Mouse (Mus musculus): ENCODE measurements at regions not wholly inside any gene's neighbourhood (a gene's known extent, or its start where the extent isn't known, plus 50 kb on each side); places are given as distances from the start of the nearest gene placed in this dataset.
"Not testable (repeated sequence)": the region's sequence is repeated elsewhere in the genome, so short reads cannot be mapped to it uniquely, and the experiment has no call there.

DNA sequence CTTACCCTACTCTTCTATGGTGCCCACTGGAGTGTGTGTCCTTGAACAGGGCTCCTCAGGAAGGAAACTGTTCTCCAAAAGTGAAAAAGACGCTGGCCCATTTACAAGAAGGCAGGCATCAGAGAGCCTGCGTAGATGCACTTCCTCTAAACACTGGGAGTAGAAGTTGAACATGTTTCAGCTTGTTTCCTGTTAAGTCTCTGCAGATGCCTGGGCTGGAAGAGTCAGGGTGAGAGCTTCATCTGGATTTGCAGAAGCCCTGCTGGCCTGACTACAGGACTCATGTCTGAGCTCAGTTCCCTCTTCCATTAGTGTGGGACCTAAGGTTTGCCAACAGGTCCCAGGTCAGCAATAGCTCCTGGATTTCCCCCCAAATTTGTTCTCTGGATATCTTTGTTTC, 54.7 kb upstream of the Nlrp1b start:
- Histone ChIP-seq H3K36me3 (ENCODE audit: control insufficient read depth, insufficient read depth) (no peaks in the 10 kb centered on the region), H3K9ac (replicated peaks; ENCODE audit: low read depth, low read length) (no peak overlapping the region), H3K27ac (ENCODE audit: low read length) (no peak overlapping the region), H3K9me3 (ENCODE audit: control insufficient read depth, low read length) (no peaks in the 10 kb centered on the region), H3K4me3 (replicated peaks; ENCODE audit: low read length) (no peak overlapping the region), H3K4me2 (ENCODE audit: low read length) (no peak overlapping the region), H3K4me1 (replicated peaks; ENCODE audit: control insufficient read depth, insufficient read depth, low read length) (no peaks in the 10 kb centered on the region), H3K27me3 (replicated peaks; ENCODE audit: control insufficient read depth, insufficient read depth, low read length) (no peaks in the 10 kb centered on the region)
- 85% methylated on average over 2 of the region's 2 CpGs for WGBS
- ATAC-seq: no peak

DNA sequence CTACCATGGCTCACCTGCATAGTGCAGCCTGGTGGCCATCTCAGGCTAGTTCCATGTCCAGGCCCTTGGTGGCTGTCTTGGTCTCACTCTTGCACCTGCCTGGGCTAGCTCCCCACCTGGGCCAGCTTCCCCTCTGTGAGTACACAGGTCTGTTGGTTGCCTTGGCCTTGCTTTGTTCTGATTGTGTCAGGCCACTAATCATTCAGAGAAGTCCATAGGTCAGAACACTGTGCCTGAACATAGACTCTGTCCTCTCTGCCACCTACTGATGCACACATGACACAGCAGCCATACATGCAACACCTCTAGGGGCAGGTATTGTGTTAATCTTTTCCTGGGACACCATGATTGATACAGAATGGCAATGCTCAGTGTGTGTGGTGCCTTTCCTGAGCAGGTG, 57.7 kb upstream of the Nlrp1b start:
- ATAC-seq; H3K9me3 ChIP-seq (ENCODE audit: control insufficient read depth, low read length); H3K36me3 ChIP-seq (ENCODE audit: control insufficient read depth, insufficient read depth); H3K4me3 ChIP-seq (replicated peaks; ENCODE audit: low read length); H3K27ac ChIP-seq (ENCODE audit: low read length); H3K27me3 ChIP-seq (replicated peaks; ENCODE audit: control insufficient read depth, insufficient read depth, low read length); H3K4me1 ChIP-seq (replicated peaks; ENCODE audit: control insufficient read depth, insufficient read depth, low read length); H3K9ac ChIP-seq (replicated peaks; ENCODE audit: low read depth, low read length); H3K4me2 ChIP-seq (ENCODE audit: low read length): not testable (repeated sequence)

DNA sequence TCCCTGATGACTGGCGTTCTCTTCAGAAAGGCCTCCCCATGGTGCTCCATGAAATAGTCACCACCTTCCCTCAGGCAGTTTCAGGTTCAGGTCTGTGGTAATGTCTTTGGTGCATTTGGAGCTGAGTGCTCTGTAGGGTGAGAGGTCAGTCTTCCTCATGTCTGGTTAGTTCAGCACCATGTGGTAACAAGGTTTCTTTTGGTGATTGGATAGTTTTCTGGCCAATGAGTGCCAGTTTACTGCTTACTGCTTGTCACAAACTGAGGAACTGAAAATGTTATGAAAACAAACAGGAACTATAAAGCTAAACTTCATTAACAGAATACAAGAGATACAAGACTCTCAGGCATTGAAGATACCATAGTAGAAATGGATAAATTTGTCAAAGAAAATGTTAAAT, 59.0 kb upstream of the Nlrp1b start:
- H3K4me1 ChIP-seq (replicated peaks; ENCODE audit: control insufficient read depth, insufficient read depth, low read length): no peaks in the 10 kb centered on the region
- H3K4me2 ChIP-seq (ENCODE audit: low read length): no peak overlapping the region
- 91% methylated on average over 1 of the region's 1 CpGs for WGBS
- no peak overlapping the region for H3K4me3 ChIP-seq (replicated peaks; ENCODE audit: low read length)
- no peaks in the 10 kb centered on the region for H3K27me3 ChIP-seq (replicated peaks; ENCODE audit: control insufficient read depth, insufficient read depth, low read length)
- H3K36me3 ChIP-seq (ENCODE audit: control insufficient read depth, insufficient read depth): no peaks in the 10 kb centered on the region
- no peak overlapping the region for H3K27ac ChIP-seq (ENCODE audit: low read length)
- H3K9ac ChIP-seq (replicated peaks; ENCODE audit: low read depth, low read length): no peak overlapping the region
- H3K9me3 ChIP-seq (ENCODE audit: control insufficient read depth, low read length): no peaks in the 10 kb centered on the region
- ATAC-seq: no peak

DNA sequence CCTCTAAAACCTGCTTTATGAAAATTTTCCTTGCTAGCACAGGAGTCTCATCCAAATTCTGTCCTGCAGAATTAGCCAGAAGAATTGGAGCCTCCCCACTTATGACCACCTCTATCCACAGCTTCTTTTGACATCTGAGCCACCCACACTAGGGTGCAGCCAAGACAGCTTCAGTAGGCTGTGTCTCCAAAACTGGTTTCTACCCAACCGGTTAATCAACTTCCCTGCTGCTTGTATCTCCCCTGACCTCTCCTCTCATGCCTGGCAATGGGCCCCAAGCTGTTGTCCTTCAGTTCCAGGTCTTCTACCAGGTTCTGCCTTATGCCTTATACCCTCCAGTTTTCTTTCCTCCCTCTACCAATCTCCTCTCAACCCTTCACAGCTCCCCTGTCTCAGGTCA, 68.9 kb upstream of the Nlrp1b start:
- Histone ChIP-seq H3K4me3 (replicated peaks; ENCODE audit: low read length) (no peak overlapping the region), H3K27me3 (replicated peaks; ENCODE audit: control insufficient read depth, insufficient read depth, low read length) (no peaks in the 10 kb centered on the region), H3K36me3 (ENCODE audit: control insufficient read depth, insufficient read depth) (no peaks in the 10 kb centered on the region), H3K27ac (ENCODE audit: low read length) (no peak overlapping the region), H3K4me1 (replicated peaks; ENCODE audit: control insufficient read depth, insufficient read depth, low read length) (no peaks in the 10 kb centered on the region), H3K9me3 (ENCODE audit: control insufficient read depth, low read length) (no peaks in the 10 kb centered on the region), H3K4me2 (ENCODE audit: low read length) (no peak overlapping the region), H3K9ac (replicated peaks; ENCODE audit: low read depth, low read length) (no peak overlapping the region)
- 92% methylated on average over 1 of the region's 1 CpGs for WGBS
- ATAC-seq: no peak

DNA sequence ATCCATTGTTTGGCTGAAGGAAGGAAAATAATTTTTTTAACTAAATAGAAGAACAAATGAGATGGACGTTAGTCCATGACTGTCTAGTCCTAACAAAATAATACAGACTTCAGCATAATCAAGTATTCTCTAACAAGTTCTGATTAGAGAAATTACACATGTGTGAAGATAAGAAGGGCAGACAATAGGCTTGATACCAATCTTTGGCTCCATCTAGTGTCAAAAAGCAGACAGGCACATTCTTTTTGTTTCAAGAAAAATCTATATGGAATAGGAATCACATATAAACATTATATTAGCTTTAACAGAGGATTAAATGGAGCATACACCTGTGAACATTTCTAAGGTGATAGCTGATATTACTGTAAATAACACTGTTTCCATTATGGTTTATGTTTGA, 92.9 kb upstream of the Nlrp1b start:
- H3K27me3 ChIP-seq (replicated peaks; ENCODE audit: control insufficient read depth, insufficient read depth, low read length): no peaks in the 10 kb centered on the region
- H3K9ac ChIP-seq (replicated peaks; ENCODE audit: low read depth, low read length): no peak overlapping the region
- 28% methylated on average over 1 of the region's 1 CpGs for WGBS
- no peak overlapping the region for H3K4me3 ChIP-seq (replicated peaks; ENCODE audit: low read length)
- H3K9me3 ChIP-seq (ENCODE audit: control insufficient read depth, low read length): no peaks in the 10 kb centered on the region
- H3K27ac ChIP-seq (ENCODE audit: low read length): no peak overlapping the region
- ATAC-seq: no peak
- no peak overlapping the region for H3K4me2 ChIP-seq (ENCODE audit: low read length)
- no peaks in the 10 kb centered on the region for H3K36me3 ChIP-seq (ENCODE audit: control insufficient read depth, insufficient read depth)
- H3K4me1 ChIP-seq (replicated peaks; ENCODE audit: control insufficient read depth, insufficient read depth, low read length): no peaks in the 10 kb centered on the region

DNA sequence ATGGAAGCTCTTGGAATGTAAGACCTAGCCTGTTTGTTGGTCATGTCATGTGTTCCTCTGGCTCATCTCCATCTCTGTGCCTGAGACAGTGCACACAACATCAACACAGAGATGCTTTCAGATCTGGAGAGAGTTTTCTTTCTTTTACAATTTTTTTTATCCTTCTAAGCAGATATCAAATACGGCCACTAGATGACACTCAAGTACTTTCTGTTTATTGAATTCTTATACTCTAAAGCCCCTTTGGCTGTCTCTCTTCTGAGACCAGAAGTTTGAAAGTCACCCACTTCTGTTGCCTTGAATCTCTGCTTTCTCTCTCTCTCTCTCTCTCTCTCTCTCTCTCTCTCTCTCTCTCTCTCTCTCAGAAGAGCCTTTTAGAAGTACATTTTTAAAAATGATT, 106.9 kb upstream of the Nlrp1b start:
- H3K36me3 ChIP-seq (ENCODE audit: control insufficient read depth, insufficient read depth): no peaks in the 10 kb centered on the region
- WGBS: 8% methylated on average over 1 of the region's 1 CpGs
- H3K27me3 ChIP-seq (replicated peaks; ENCODE audit: control insufficient read depth, insufficient read depth, low read length): no peaks in the 10 kb centered on the region
- no peaks in the 10 kb centered on the region for H3K9me3 ChIP-seq (ENCODE audit: control insufficient read depth, low read length)
- H3K4me2 ChIP-seq (ENCODE audit: low read length): no peak overlapping the region
- H3K4me1 ChIP-seq (replicated peaks; ENCODE audit: control insufficient read depth, insufficient read depth, low read length): no peaks in the 10 kb centered on the region
- H3K27ac ChIP-seq (ENCODE audit: low read length): no peak overlapping the region
- no peak for ATAC-seq
- H3K9ac ChIP-seq (replicated peaks; ENCODE audit: low read depth, low read length): no peak overlapping the region
- H3K4me3 ChIP-seq (replicated peaks; ENCODE audit: low read length): no peak overlapping the region

DNA sequence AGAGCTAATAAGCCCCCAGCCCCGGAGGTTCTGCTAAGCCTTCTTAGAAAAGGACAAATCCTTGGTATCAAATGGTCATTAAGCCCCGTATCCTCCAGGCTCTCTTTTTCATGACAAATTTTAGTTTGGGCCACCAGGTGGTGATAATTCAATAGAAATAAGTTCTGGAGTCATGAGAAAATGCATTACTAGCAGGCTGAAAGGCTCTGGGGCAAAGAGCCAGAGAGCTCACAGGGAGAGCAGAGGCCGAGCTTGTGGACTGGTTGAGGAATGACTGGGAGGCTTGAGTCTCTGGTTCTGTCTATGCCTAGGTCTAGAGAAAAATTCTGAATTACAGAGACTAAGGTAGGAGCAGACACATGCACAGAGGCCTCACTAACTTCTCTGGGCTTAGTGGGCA, 115.5 kb upstream of the Nlrp1b start:
- whole genome bisulfite sequencing: 32% methylated on average over 3 of the region's 3 CpGs
- Histone ChIP-seq H3K9ac (replicated peaks; ENCODE audit: low read depth, low read length) (no peak overlapping the region), H3K36me3 (ENCODE audit: control insufficient read depth, insufficient read depth) (no peaks in the 10 kb centered on the region), H3K4me3 (replicated peaks; ENCODE audit: low read length) (no peak overlapping the region), H3K4me1 (replicated peaks; ENCODE audit: control insufficient read depth, insufficient read depth, low read length) (peaks cover 2% of the 10 kb centered on the region; the same call in 1 of the 2 replicates), H3K27me3 (replicated peaks; ENCODE audit: control insufficient read depth, insufficient read depth, low read length) (no peaks in the 10 kb centered on the region), H3K9me3 (ENCODE audit: control insufficient read depth, low read length) (no peaks in the 10 kb centered on the region), H3K27ac (ENCODE audit: low read length) (no peak overlapping the region), H3K4me2 (ENCODE audit: low read length) (no peak overlapping the region)
- ATAC-seq: no peak

DNA sequence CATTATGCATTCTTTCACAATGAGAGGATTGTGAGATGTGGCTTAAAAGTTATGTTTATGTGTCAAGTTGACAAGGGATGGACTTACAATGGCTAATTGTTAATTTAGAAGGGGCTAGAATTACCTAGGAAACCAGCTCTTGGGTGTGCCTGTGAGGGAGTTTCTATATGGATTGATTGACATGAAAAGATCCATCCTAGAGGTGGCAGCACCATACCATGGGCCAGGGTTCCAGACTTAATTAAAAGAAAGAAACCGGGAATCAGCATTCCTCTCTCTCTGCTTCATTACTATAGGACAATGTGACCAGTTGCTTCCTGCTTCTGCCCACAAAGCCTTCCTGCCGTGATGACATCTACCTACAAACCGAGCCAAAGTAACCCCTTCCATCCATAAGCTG, 126.6 kb upstream of the Nlrp1b start:
- H3K4me1 ChIP-seq (replicated peaks; ENCODE audit: control insufficient read depth, insufficient read depth, low read length): peaks cover 6% of the 10 kb centered on the region; the same call in 1 of the 2 replicates
- no peak overlapping the region for H3K4me3 ChIP-seq (replicated peaks; ENCODE audit: low read length)
- no peak overlapping the region for H3K9ac ChIP-seq (replicated peaks; ENCODE audit: low read depth, low read length)
- no peaks in the 10 kb centered on the region for H3K36me3 ChIP-seq (ENCODE audit: control insufficient read depth, insufficient read depth)
- H3K27ac ChIP-seq (ENCODE audit: low read length): no peak overlapping the region
- no peaks in the 10 kb centered on the region for H3K9me3 ChIP-seq (ENCODE audit: control insufficient read depth, low read length)
- ATAC-seq: no peak
- H3K4me2 ChIP-seq (ENCODE audit: low read length): no peak overlapping the region
- WGBS: 12% methylated on average over 3 of the region's 3 CpGs
- H3K27me3 ChIP-seq (replicated peaks; ENCODE audit: control insufficient read depth, insufficient read depth, low read length): no peaks in the 10 kb centered on the region

DNA sequence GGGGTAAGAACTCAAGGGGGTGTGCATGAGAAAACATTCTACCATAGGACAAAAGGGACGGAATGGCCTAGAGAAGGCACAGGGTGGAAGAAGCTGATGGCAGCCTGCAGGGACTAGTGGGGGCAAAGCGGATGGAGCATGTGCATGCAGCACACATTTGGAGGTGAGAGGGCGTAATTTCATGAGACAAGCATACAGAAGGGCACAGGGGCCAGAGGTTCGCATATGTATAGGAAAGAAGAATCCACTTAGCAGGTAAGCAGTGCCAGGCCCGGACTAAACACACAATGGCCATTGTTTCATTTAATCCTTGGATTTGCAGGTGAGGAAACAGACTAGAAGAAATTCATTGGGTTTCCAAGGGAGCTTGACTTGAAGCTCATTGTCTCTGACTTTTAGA, 130.3 kb upstream of the Nlrp1b start:
- no peaks in the 10 kb centered on the region for H3K9me3 ChIP-seq (ENCODE audit: control insufficient read depth, low read length)
- H3K4me3 ChIP-seq (replicated peaks; ENCODE audit: low read length): no peak overlapping the region
- no peak overlapping the region for H3K4me2 ChIP-seq (ENCODE audit: low read length)
- H3K9ac ChIP-seq (replicated peaks; ENCODE audit: low read depth, low read length): no peak overlapping the region
- no peaks in the 10 kb centered on the region for H3K27me3 ChIP-seq (replicated peaks; ENCODE audit: control insufficient read depth, insufficient read depth, low read length)
- H3K27ac ChIP-seq (ENCODE audit: low read length): no peak overlapping the region
- WGBS: 74% methylated on average over 5 of the region's 5 CpGs
- no peaks in the 10 kb centered on the region for H3K36me3 ChIP-seq (ENCODE audit: control insufficient read depth, insufficient read depth)
- no peak for ATAC-seq
- no peaks in the 10 kb centered on the region for H3K4me1 ChIP-seq (replicated peaks; ENCODE audit: control insufficient read depth, insufficient read depth, low read length)

DNA sequence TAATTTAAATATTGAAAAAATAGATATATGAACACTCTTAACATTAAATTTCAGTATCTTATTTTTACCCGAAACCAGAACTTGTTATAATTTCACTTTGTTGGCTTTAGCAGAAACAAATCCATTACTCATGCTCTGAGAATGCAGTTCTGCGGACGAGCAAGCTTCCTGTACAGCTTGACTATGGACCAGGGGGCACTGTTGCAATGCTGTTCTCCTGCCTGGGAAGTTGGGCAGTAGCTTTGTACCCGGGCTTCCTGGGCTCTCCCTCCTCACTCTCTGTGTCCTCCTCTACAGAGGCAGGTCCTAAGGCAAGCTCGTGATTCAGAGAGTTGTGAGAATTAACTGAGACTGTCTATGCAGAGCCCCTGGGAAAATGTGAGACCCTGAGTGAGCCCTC, 141.3 kb upstream of the Nlrp1b start:
- 51% methylated on average over 5 of the region's 5 CpGs for WGBS
- Histone ChIP-seq H3K9me3 (ENCODE audit: control insufficient read depth, low read length) (no peaks in the 10 kb centered on the region), H3K9ac (replicated peaks; ENCODE audit: low read depth, low read length) (no peak overlapping the region), H3K27ac (ENCODE audit: low read length) (no peak overlapping the region), H3K4me3 (replicated peaks; ENCODE audit: low read length) (no peak overlapping the region), H3K4me1 (replicated peaks; ENCODE audit: control insufficient read depth, insufficient read depth, low read length) (no peaks in the 10 kb centered on the region), H3K27me3 (replicated peaks; ENCODE audit: control insufficient read depth, insufficient read depth, low read length) (no peaks in the 10 kb centered on the region), H3K36me3 (ENCODE audit: control insufficient read depth, insufficient read depth) (no peaks in the 10 kb centered on the region), H3K4me2 (ENCODE audit: low read length) (no peak overlapping the region)
- ATAC-seq: no peak

Measured in forebrain, embryonic 16.5 days (tissue).